Mouse (Mus musculus): ENCODE results near the gene Csmd2. TPM values are rescaled to one million over a fixed set of nuclear protein-coding genes. Genes with fewer than 3 reads are reported as not detected.

Csmd2 gene
- total RNA-seq, 2 experiments from 2014 or later: 0.23 to 0.25 TPM

GRCm38 (mm10) chr4:128341315-128341714, 353.7 kb downstream of the Csmd2 start:
- DNase-seq: no peak

GRCm38 (mm10) chr4:128342208-128342607, 354.6 kb downstream of the Csmd2 start:
- no peak for DNase-seq

GRCm38 (mm10) chr4:128358751-128359150, 371.1 kb downstream of the Csmd2 start:
- DNase-seq: no peak

- DNase-seq: no peak
These were observed 378.2 kb downstream of the Csmd2 start for GRCm38 (mm10) chr4:128365851-128366250.

- DNase-seq: no peak
These were observed 380.4 kb downstream of the Csmd2 start for GRCm38 (mm10) chr4:128368088-128368487.

GRCm38 (mm10) chr4:128371766-128372165, 384.1 kb downstream of the Csmd2 start:
- no peak for DNase-seq

GRCm38 (mm10) chr4:128373196-128373595, 385.5 kb downstream of the Csmd2 start:
- DNase-seq: no peak

GRCm38 (mm10) chr4:128374051-128374450, 386.4 kb downstream of the Csmd2 start:
- no peak for DNase-seq

GRCm38 (mm10) chr4:128378946-128379345, 391.3 kb downstream of the Csmd2 start:
- no peak for DNase-seq

- no peak for DNase-seq
These were observed 393.7 kb downstream of the Csmd2 start for GRCm38 (mm10) chr4:128381331-128381730.

- DNase-seq: no peak
These were observed 396.1 kb downstream of the Csmd2 start for GRCm38 (mm10) chr4:128383800-128384199.

- DNase-seq: no peak
These were observed 403.8 kb downstream of the Csmd2 start for GRCm38 (mm10) chr4:128391484-128391883.

GRCm38 (mm10) chr4:128392279-128392678, 404.6 kb downstream of the Csmd2 start:
- DNase-seq: no peak

GRCm38 (mm10) chr4:128393864-128394263, 406.2 kb downstream of the Csmd2 start:
- no peak for DNase-seq

- no peak for DNase-seq
These were observed 409.0 kb downstream of the Csmd2 start for GRCm38 (mm10) chr4:128396616-128397015.

GRCm38 (mm10) chr4:128397804-128398203, 410.1 kb downstream of the Csmd2 start:
- no peak for DNase-seq

- no peak for DNase-seq
These were observed 411.3 kb downstream of the Csmd2 start for GRCm38 (mm10) chr4:128398948-128399347.

- DNase-seq: no peak
These were observed 412.4 kb downstream of the Csmd2 start for GRCm38 (mm10) chr4:128400016-128400415.

GRCm38 (mm10) chr4:128401591-128401990, 413.9 kb downstream of the Csmd2 start:
- no peak for DNase-seq

GRCm38 (mm10) chr4:128402706-128403105, 415.0 kb downstream of the Csmd2 start:
- DNase-seq: no peak

- no peak for DNase-seq
These were observed 417.9 kb downstream of the Csmd2 start for GRCm38 (mm10) chr4:128405576-128405975.

- DNase-seq: no peak
These were observed 419.6 kb downstream of the Csmd2 start for GRCm38 (mm10) chr4:128407084-128407845.

GRCm38 (mm10) chr4:128411941-128412630, 424.4 kb downstream of the Csmd2 start:
- DNase-seq: no peak

- DNase-seq: no peak
These were observed 427.1 kb downstream of the Csmd2 start for GRCm38 (mm10) chr4:128414741-128415140.

All from gastrocnemius, postnatal 10 days (tissue).